Mouse (Mus musculus) lung, embryonic 15.5 days (tissue): Measurements from ENCODE around the gene Rnf114. TPM values are rescaled to one million over a fixed set of nuclear protein-coding genes. Genes with fewer than 3 reads are reported as not detected.

Source experiments
- ATAC-seq: fragments of 200-750 bp; cut with Nextera tagmentation; 2 replicates; pipeline ENCODE4 v1.8.0; 2017; ENCODE audit warnings: moderate number of reproducible peaks, borderline replicate concordance; ENCODE audit not compliant: low FRiP score, low TSS enrichment; ENCODE audit errors: extremely low read depth
- H3K27ac ChIP-seq: fragments of 300-500 bp; sonication (generic); 2 replicates; pipeline ENCODE4 v1.5.1; 2015; ENCODE audit warnings: moderate library complexity, mild to moderate bottlenecking, inconsistent platforms
- H3K27me3 ChIP-seq: fragments of 300-500 bp; sonication (generic); 2 replicates; pipeline ENCODE4 v1.6.1; 2015; ENCODE audit warnings: inconsistent platforms
- H3K36me3 ChIP-seq: fragments of 300-500 bp; sonication (generic); 2 replicates; pipeline ENCODE4 v1.6.1; 2015; ENCODE audit warnings: inconsistent platforms
- H3K4me1 ChIP-seq: fragments of 300-500 bp; sonication (generic); 2 replicates; pipeline ENCODE4 v1.6.1; 2015; ENCODE audit warnings: inconsistent platforms
- H3K4me2 ChIP-seq: fragments of 300-500 bp; sonication (generic); 2 replicates; pipeline ENCODE4 v1.6.1; 2015; ENCODE audit warnings: inconsistent platforms, mild to moderate bottlenecking, moderate library complexity
- H3K4me3 ChIP-seq: fragments of 300-500 bp; sonication (generic); 2 replicates; pipeline ENCODE4 v1.5.1; 2015; ENCODE audit warnings: mild to moderate bottlenecking, inconsistent platforms
- H3K9ac ChIP-seq: fragments of 300-500 bp; sonication (generic); 2 replicates; pipeline ENCODE4 v1.6.1; 2015; ENCODE audit warnings: inconsistent platforms
- H3K9me3 ChIP-seq: fragments of 300-500 bp; sonication (generic); 2 replicates; pipeline ENCODE4 v1.6.1; 2016; ENCODE audit warnings: inconsistent platforms
- WGBS: fragments of 180-500 bp; shearing (Covaris S2); methylation state at CpG from one replicate; pipeline ENCODE4 v1.1.7; 2015; 5-methylcytosine and 5-hydroxymethylcytosine counted together
- polyA plus RNA-seq: library from polyadenylated mRNA; unstranded; fragments of >200 nt; fragmentation: Nextera tagmentation; extraction: Ambion mirVana; gene quantifications from 2 replicates; pipeline ENCODE4 v1.2.1, GENCODE M21; 2015

Rnf114 gene
- polyA plus RNA-seq, 1 experiment from 2014 or later: 102 TPM

- no peak overlapping the region for H3K4me2 ChIP-seq
- H3K9me3 ChIP-seq: no peaks in the 10 kb centered on the region
- H3K9ac ChIP-seq: no peak overlapping the region
- no peak for ATAC-seq
- no peak overlapping the region for H3K4me3 ChIP-seq
- H3K27ac ChIP-seq: no peak overlapping the region
- 90% methylated on average over 4 of the region's 4 CpGs for whole genome bisulfite sequencing
- H3K36me3 ChIP-seq: peaks cover 65% of the 10 kb centered on the region
- peaks cover 39% of the 10 kb centered on the region for H3K4me1 ChIP-seq
- H3K27me3 ChIP-seq: no peaks in the 10 kb centered on the region
Observed at GRCm38 (mm10) chr2:167508569-167508968, 16.1 kb downstream of the Rnf114 start.

GRCm38 (mm10) chr2:167510485-167510884, 18.0 kb downstream of the Rnf114 start:
- H3K4me1 ChIP-seq: peaks cover 23% of the 10 kb centered on the region
- no peaks in the 10 kb centered on the region for H3K27me3 ChIP-seq
- no peak overlapping the region for H3K9ac ChIP-seq
- no peak for ATAC-seq
- peaks cover 84% of the 10 kb centered on the region for H3K36me3 ChIP-seq
- H3K9me3 ChIP-seq: no peaks in the 10 kb centered on the region
- H3K4me3 ChIP-seq: no peak overlapping the region
- H3K27ac ChIP-seq: no peak overlapping the region
- 64% methylated on average over 3 of the region's 3 CpGs for WGBS
- no peak overlapping the region for H3K4me2 ChIP-seq

GRCm38 (mm10) chr2:167512365-167512764, 19.9 kb downstream of the Rnf114 start:
- no peak overlapping the region for H3K9ac ChIP-seq
- H3K4me2 ChIP-seq: no peak overlapping the region
- H3K36me3 ChIP-seq: peaks cover 98% of the 10 kb centered on the region
- no peaks in the 10 kb centered on the region for H3K27me3 ChIP-seq
- no peaks in the 10 kb centered on the region for H3K9me3 ChIP-seq
- H3K27ac ChIP-seq: no peak overlapping the region
- no peak for ATAC-seq
- WGBS: 95% methylated on average over 9 of the region's 9 CpGs
- peaks cover 6% of the 10 kb centered on the region; the same call in 1 of the 2 replicates for H3K4me1 ChIP-seq
- no peak overlapping the region for H3K4me3 ChIP-seq

- ATAC-seq: no peak
- Histone ChIP-seq H3K4me3 (no peak overlapping the region), H3K9me3 (no peaks in the 10 kb centered on the region), H3K27ac (no peak overlapping the region), H3K36me3 (peaks cover 98% of the 10 kb centered on the region), H3K9ac (no peak overlapping the region), H3K4me1 (0 out of 2 replicates have a peak, but pooled peaks cover 2% of the 10 kb centered on the region), H3K4me2 (no peak overlapping the region), H3K27me3 (no peaks in the 10 kb centered on the region)
- 89% methylated on average over 5 of the region's 5 CpGs for WGBS
Observed at GRCm38 (mm10) chr2:167512970-167513369, 20.5 kb downstream of the Rnf114 start.

GRCm38 (mm10) chr2:167514641-167515040, 22.2 kb downstream of the Rnf114 start:
- Histone ChIP-seq H3K9me3 (no peaks in the 10 kb centered on the region), H3K36me3 (peaks cover 87% of the 10 kb centered on the region), H3K4me1 (no peaks in the 10 kb centered on the region), H3K27ac (no peak overlapping the region), H3K27me3 (no peaks in the 10 kb centered on the region), H3K4me3 (no peak overlapping the region), H3K4me2 (no peak overlapping the region), H3K9ac (no peak overlapping the region)
- WGBS: 94% methylated on average over 4 of the region's 4 CpGs
- no peak for ATAC-seq

GRCm38 (mm10) chr2:167515688-167516087, 23.2 kb downstream of the Rnf114 start:
- H3K4me1 ChIP-seq: no peaks in the 10 kb centered on the region
- H3K4me2 ChIP-seq: no peak overlapping the region
- H3K27me3 ChIP-seq: no peaks in the 10 kb centered on the region
- H3K9ac ChIP-seq: no peak overlapping the region
- H3K9me3 ChIP-seq: no peaks in the 10 kb centered on the region
- H3K4me3 ChIP-seq: no peak overlapping the region
- H3K36me3 ChIP-seq: peaks cover 76% of the 10 kb centered on the region
- H3K27ac ChIP-seq: no peak overlapping the region
- ATAC-seq: no peak
- WGBS: 86% methylated on average over 5 of the region's 5 CpGs

GRCm38 (mm10) chr2:167519606-167520252, 27.3 kb downstream of the Rnf114 start:
- H3K4me3 ChIP-seq: no peak overlapping the region
- H3K9me3 ChIP-seq: no peaks in the 10 kb centered on the region
- H3K36me3 ChIP-seq: peaks cover 36% of the 10 kb centered on the region
- H3K4me2 ChIP-seq: no peak overlapping the region
- H3K27ac ChIP-seq: no peak overlapping the region
- no peak for ATAC-seq
- WGBS: 70% methylated on average over 5 of the region's 5 CpGs
- H3K4me1 ChIP-seq: no peaks in the 10 kb centered on the region
- no peaks in the 10 kb centered on the region for H3K27me3 ChIP-seq
- H3K9ac ChIP-seq: no peak overlapping the region

- ATAC-seq: no peak
- no peak overlapping the region for H3K4me2 ChIP-seq
Observed at GRCm38 (mm10) chr2:167528278-167528677, 35.8 kb downstream of the Rnf114 start.

GRCm38 (mm10) chr2:167529935-167530513, 37.6 kb downstream of the Rnf114 start:
- H3K4me2 ChIP-seq: no peak overlapping the region
- H3K4me1 ChIP-seq: 0 out of 2 replicates have a peak, but pooled peaks cover 2% of the 10 kb centered on the region
- no peaks in the 10 kb centered on the region for H3K36me3 ChIP-seq
- H3K9me3 ChIP-seq: no peaks in the 10 kb centered on the region
- no peak overlapping the region for H3K27ac ChIP-seq
- ATAC-seq: no peak
- WGBS: 58% methylated on average over 5 of the region's 5 CpGs
- no peak overlapping the region for H3K4me3 ChIP-seq
- no peak overlapping the region for H3K9ac ChIP-seq
- H3K27me3 ChIP-seq: no peaks in the 10 kb centered on the region

More at GRCm38 (mm10) chr2:167528278-167528677, 35.8 kb downstream of the Rnf114 start:
- H3K4me1 ChIP-seq: 0 out of 2 replicates have a peak, but pooled peaks cover 2% of the 10 kb centered on the region
- 10% methylated on average over 5 of the region's 5 CpGs for whole genome bisulfite sequencing
- no peak overlapping the region for H3K9ac ChIP-seq
- no peak overlapping the region for H3K4me3 ChIP-seq
- H3K27me3 ChIP-seq: no peaks in the 10 kb centered on the region
- H3K9me3 ChIP-seq: no peaks in the 10 kb centered on the region
- no peak overlapping the region for H3K27ac ChIP-seq
- H3K36me3 ChIP-seq: no peaks in the 10 kb centered on the region

GRCm38 (mm10) chr2:167530536-167530935, 38.1 kb downstream of the Rnf114 start:
- H3K4me2 ChIP-seq: no peak overlapping the region
- no peak overlapping the region for H3K9ac ChIP-seq
- H3K9me3 ChIP-seq: no peaks in the 10 kb centered on the region
- 0 out of 2 replicates have a peak, but pooled peaks cover 2% of the 10 kb centered on the region for H3K4me1 ChIP-seq
- H3K27me3 ChIP-seq: no peaks in the 10 kb centered on the region
- H3K27ac ChIP-seq: no peak overlapping the region
- ATAC-seq: no peak
- H3K4me3 ChIP-seq: no peak overlapping the region
- H3K36me3 ChIP-seq: no peaks in the 10 kb centered on the region
- WGBS: 70% methylated on average over 4 of the region's 4 CpGs

- H3K9ac ChIP-seq: no peak overlapping the region
- H3K4me2 ChIP-seq: no peak overlapping the region
- 0 out of 2 replicates have a peak, but pooled peaks cover 2% of the 10 kb centered on the region for H3K4me1 ChIP-seq
- no peak for ATAC-seq
- H3K9me3 ChIP-seq: no peaks in the 10 kb centered on the region
- peaks cover 7% of the 10 kb centered on the region; the same call in 1 of the 2 replicates for H3K27me3 ChIP-seq
- H3K4me3 ChIP-seq: no peak overlapping the region
- no peaks in the 10 kb centered on the region for H3K36me3 ChIP-seq
- H3K27ac ChIP-seq: no peak overlapping the region
- 16% methylated on average over 13 of the region's 13 CpGs for WGBS
Observed at GRCm38 (mm10) chr2:167532131-167532530, 39.7 kb downstream of the Rnf114 start.

GRCm38 (mm10) chr2:167533880-167534279, 41.4 kb downstream of the Rnf114 start:
- Histone ChIP-seq H3K4me3 (no peak overlapping the region), H3K4me1 (peaks cover 14% of the 10 kb centered on the region), H3K4me2 (no peak overlapping the region), H3K9ac (no peak overlapping the region), H3K27me3 (peaks cover 10% of the 10 kb centered on the region; the same call in 1 of the 2 replicates), H3K27ac (no peak overlapping the region), H3K36me3 (no peaks in the 10 kb centered on the region), H3K9me3 (no peaks in the 10 kb centered on the region)
- no peak for ATAC-seq
